Mouse (Mus musculus) gastrocnemius, postnatal 36 days (tissue): ENCODE measurements at regions not wholly inside any gene's neighbourhood (a gene's known extent, or its start where the extent isn't known, plus 50 kb on each side); places are given as distances from the start of the nearest gene placed in this dataset.

Experiments used
- DNase-seq, 2 experiments: peaks; one replicate each; pipeline ENCODE4 v3.0.0; 2022
- intact Hi-C: fragments of 180-260 bp; cut with DNase I; formaldehyde crosslinking; loops from one replicate; pipeline ENCODE4 v1.15.1; 2025

GRCm38 (mm10) chr19:59636271-59636670 lies 178.1 kb downstream of the Emx2 start:
- intact Hi-C loops = loop anchor here (5.0 kb wide), 1 partner anchor 681 kb away; no protein-coding TSS in a partner anchor
- DNase-seq = no peak

- intact Hi-C loops = no loop called here
- no peak for DNase-seq
Measured at GRCm38 (mm10) chr19:59642606-59643005, 184.4 kb downstream of the Emx2 start.

GRCm38 (mm10) chr19:59646231-59646630 lies 188.1 kb downstream of the Emx2 start:
- no peak for DNase-seq
- intact Hi-C loops = no loop called here

- DNase-seq = no peak
- intact Hi-C loops = no loop called here
Measured at GRCm38 (mm10) chr19:59646656-59647055, 188.5 kb downstream of the Emx2 start.

GRCm38 (mm10) chr19:59649421-59649820 lies 191.2 kb downstream of the Emx2 start:
- no peak for DNase-seq
- intact Hi-C loops = no loop called here

- intact Hi-C loops = no loop called here
- no peak for DNase-seq
Measured at GRCm38 (mm10) chr19:59650611-59651329, 192.6 kb downstream of the Emx2 start.

- no peak for DNase-seq
- intact Hi-C loops = no loop called here
Measured at GRCm38 (mm10) chr19:59653631-59654367, 195.6 kb downstream of the Emx2 start.

GRCm38 (mm10) chr19:59655321-59655720 lies 197.1 kb downstream of the Emx2 start:
- intact Hi-C loops = no loop called here
- DNase-seq = no peak

GRCm38 (mm10) chr19:59669793-59670192 lies 211.6 kb downstream of the Emx2 start:
- intact Hi-C loops = no loop called here
- DNase-seq = no peak

GRCm38 (mm10) chr19:59673537-59673936 lies 215.4 kb downstream of the Emx2 start:
- DNase-seq = no peak
- intact Hi-C loops = no loop called here

- DNase-seq = no peak
Measured at GRCm38 (mm10) chr19:59679191-59679590, 221.0 kb downstream of the Emx2 start.

GRCm38 (mm10) chr19:59680356-59680755 lies 222.2 kb downstream of the Emx2 start:
- intact Hi-C loops = no loop called here
- no peak for DNase-seq

More at GRCm38 (mm10) chr19:59679191-59679590, 221.0 kb downstream of the Emx2 start:
- intact Hi-C loops = no loop called here

- intact Hi-C loops = no loop called here
- no peak for DNase-seq
Measured at GRCm38 (mm10) chr19:59684292-59684691, 226.1 kb downstream of the Emx2 start.

GRCm38 (mm10) chr19:59685826-59686717 lies 227.9 kb downstream of the Emx2 start:
- DNase-seq = no peak
- intact Hi-C loops = no loop called here

- no peak for DNase-seq
- intact Hi-C loops = no loop called here
Measured at GRCm38 (mm10) chr19:59687206-59687605, 229.0 kb downstream of the Emx2 start.

- intact Hi-C loops = no loop called here
- no peak for DNase-seq
Measured at GRCm38 (mm10) chr19:59687681-59688080, 229.5 kb downstream of the Emx2 start.

- intact Hi-C loops = no loop called here
- DNase-seq = no peak
Measured at GRCm38 (mm10) chr19:59691541-59692096, 233.4 kb downstream of the Emx2 start.

- DNase-seq = no peak
- intact Hi-C loops = no loop called here
Measured at GRCm38 (mm10) chr19:59697628-59698027, 239.5 kb downstream of the Emx2 start.

GRCm38 (mm10) chr19:59700187-59700586 lies 242.0 kb downstream of the Emx2 start:
- DNase-seq = no peak
- intact Hi-C loops = no loop called here

GRCm38 (mm10) chr19:59707106-59707505 lies 236.3 kb downstream of the Rab11fip2 start:
- intact Hi-C loops = no loop called here
- no peak for DNase-seq

- no peak for DNase-seq
Measured at GRCm38 (mm10) chr19:59709180-59709579, 234.3 kb downstream of the Rab11fip2 start.

More at GRCm38 (mm10) chr19:59709180-59709579, 234.3 kb downstream of the Rab11fip2 start:
- intact Hi-C loops = no loop called here
